Mouse (Mus musculus) heart, adult 2 months (tissue): ENCODE measurements around the gene Jade2.

Experiments used
- EP300 ChIP-seq: fragments of 200-500 bp; IDR thresholded peaks from 2 replicates; pipeline ENCODE4 v1.6.1; 2011; ENCODE audit warnings: low read depth, low read length, control low read depth; ENCODE audit not compliant: insufficient read depth
- POLR2A ChIP-seq: fragments of 200-500 bp; IDR thresholded peaks from 2 replicates; pipeline ENCODE4 v1.6.1; 2011; ENCODE audit warnings: mild to moderate bottlenecking, low read depth, low read length, control low read depth; ENCODE audit not compliant: insufficient read depth

DNA sequence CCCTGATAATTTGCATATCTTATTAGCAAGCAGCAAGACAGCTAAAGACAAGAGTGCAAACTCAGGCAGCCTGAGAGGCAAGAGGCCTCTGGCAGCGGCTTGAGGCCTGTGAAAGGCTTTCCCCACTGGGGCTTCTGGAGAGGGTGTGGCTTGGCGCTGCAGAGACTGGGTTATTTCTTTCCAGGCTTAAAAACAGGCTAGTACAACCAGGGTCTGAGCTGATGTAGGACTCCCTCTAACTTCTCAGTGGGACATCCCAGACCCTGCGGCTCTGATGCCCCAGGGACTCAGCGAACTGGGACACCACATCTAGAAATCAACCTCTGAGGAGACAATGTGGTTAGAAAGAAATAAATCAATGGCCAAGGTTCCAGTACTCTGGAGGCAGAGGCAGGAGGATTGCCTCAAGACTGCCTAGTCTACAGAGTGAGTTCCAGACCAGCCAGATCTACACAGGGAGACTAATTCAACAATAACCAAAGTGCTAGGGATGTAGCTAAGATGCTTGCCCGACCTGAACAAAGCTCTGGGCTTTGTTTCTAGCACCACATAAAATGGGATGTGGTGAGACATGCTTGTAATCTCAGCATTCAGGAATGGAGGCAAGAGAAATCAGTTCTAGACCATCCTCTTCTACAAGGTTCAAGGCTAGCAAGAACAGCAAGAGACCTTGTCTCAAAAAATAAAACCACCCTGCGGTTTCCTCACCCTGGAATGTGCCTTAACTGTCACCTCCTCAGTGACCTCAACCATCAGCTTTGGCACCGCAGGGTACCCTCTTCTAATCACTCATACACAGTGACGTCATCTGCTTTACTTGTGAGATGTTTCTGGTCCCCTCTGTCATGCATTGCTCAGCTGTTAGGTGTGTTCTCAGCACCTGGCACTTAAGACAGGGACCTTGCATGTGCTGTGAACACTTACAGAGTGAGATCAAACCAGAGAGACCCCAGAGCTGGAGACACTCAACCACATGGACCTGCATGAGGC is 20.0 kb downstream of the Jade2 start:
- TF ChIP-seq EP300 (no peak), POLR2A (no peak)
